Mouse (Mus musculus) forelimb bud, embryonic 11.5 days (tissue): ENCODE data around the gene Pax5.

Experiments
- DNase-seq: peaks from one replicate; pipeline ENCODE4 v3.0.0-alpha.2; 2012; ENCODE audit warnings: low read depth, low spot score

Pax5 gene

GRCm38 (mm10) chr4:44668172-44668571, 42.1 kb downstream of the Pax5 start:
- no peak for DNase-seq

- DNase-seq: no peak
Measured at GRCm38 (mm10) chr4:44667369-44667768, 42.9 kb downstream of the Pax5 start.

- DNase-seq: no peak
Measured at GRCm38 (mm10) chr4:44664767-44665056, 45.6 kb downstream of the Pax5 start.

GRCm38 (mm10) chr4:44664004-44664766, 46.1 kb downstream of the Pax5 start:
- peak; percentile 31 for DNase-seq

- DNase-seq: no peak
Measured at GRCm38 (mm10) chr4:44663489-44663888, 46.8 kb downstream of the Pax5 start.

GRCm38 (mm10) chr4:44645181-44645580, 65.1 kb downstream of the Pax5 start:
- DNase-seq: no peak

- peak; percentile 78 for DNase-seq
Measured at GRCm38 (mm10) chr4:44641831-44642587, 68.3 kb downstream of the Pax5 start.

- no peak for DNase-seq
Measured at GRCm38 (mm10) chr4:44635618-44636017, 74.7 kb downstream of the Pax5 start.

GRCm38 (mm10) chr4:44633694-44634524, 76.4 kb downstream of the Pax5 start:
- peak; percentile 29 for DNase-seq

GRCm38 (mm10) chr4:44630059-44630458, 80.2 kb downstream of the Pax5 start:
- DNase-seq: no peak

GRCm38 (mm10) chr4:44627890-44628289, 82.4 kb downstream of the Pax5 start:
- DNase-seq: no peak

- DNase-seq: no peak
Measured at GRCm38 (mm10) chr4:44625108-44625424, 85.2 kb downstream of the Pax5 start.

- no peak for DNase-seq
Measured at GRCm38 (mm10) chr4:44624232-44625107, 85.8 kb downstream of the Pax5 start.

GRCm38 (mm10) chr4:44623435-44623727, 86.9 kb downstream of the Pax5 start:
- no peak for DNase-seq

GRCm38 (mm10) chr4:44622682-44623434, 87.4 kb downstream of the Pax5 start:
- DNase-seq: peak; percentile 18

- no peak for DNase-seq
Measured at GRCm38 (mm10) chr4:44620241-44620640, 90.0 kb downstream of the Pax5 start.

- no peak for DNase-seq
Measured at GRCm38 (mm10) chr4:44614066-44614667, 96.1 kb downstream of the Pax5 start.

GRCm38 (mm10) chr4:44612392-44612791, 97.9 kb downstream of the Pax5 start:
- no peak for DNase-seq

- no peak for DNase-seq
Measured at GRCm38 (mm10) chr4:44605453-44605852, 104.8 kb downstream of the Pax5 start.

- DNase-seq: peak; percentile 25
Measured at GRCm38 (mm10) chr4:44602257-44602801, 108.0 kb downstream of the Pax5 start.
